In the genomic region with DNA sequence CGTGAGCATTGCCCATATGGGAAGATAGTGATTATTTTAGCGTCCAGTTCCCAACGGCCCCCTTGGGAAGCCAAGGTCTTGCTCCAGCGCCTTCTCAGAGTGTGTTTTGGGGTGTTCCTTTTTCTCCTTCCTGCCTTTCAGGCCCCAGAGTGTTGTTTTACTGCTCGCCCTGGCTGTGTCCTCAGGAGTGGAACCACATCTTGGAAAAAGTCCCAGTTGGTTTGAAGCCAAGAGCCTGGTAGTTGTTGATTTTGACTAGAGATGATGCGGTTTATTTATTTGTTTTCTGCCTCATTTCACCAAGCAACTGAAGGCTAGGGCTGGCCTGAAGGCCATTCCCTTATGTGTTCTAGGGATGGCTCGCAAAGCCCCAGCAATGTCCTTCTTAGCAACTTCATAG, we compare ENCODE assay signal across 10 mouse cellular contexts. TPM values are rescaled to one million over a fixed set of nuclear protein-coding genes. Genes with fewer than 3 reads are reported as not detected.
DNase-seq lines count a peak whose midpoint lies in the region; ATAC-seq and TF ChIP-seq lines count a peak whose summit lies in the region.
"Had no signal": no experiment of that assay in that cellular context is flagged by ENCODE, and none has a peak within 500 bp of the region (broad histone marks: within the 10 kb centered on the region; RNA-seq: fewer than 3 reads in every experiment).

No protein-coding gene starts in this region.

- H3K4me1 ChIP-seq in midbrain, postnatal 0 days (ENCODE audit: insufficient read depth, low read length), result no peaks in the 10 kb centered on the region
- peaks cover 10% of the 10 kb centered on the region for H3K4me1 ChIP-seq in midbrain, embryonic 11.5 days (ENCODE audit: control insufficient read depth, insufficient read depth, low read length)

- peaks cover 27% of the 10 kb centered on the region for H3K27me3 ChIP-seq in midbrain, postnatal 0 days (ENCODE audit: insufficient read depth, low read length)
- peaks cover 28% of the 10 kb centered on the region for H3K27me3 ChIP-seq in midbrain, embryonic 11.5 days (ENCODE audit: control insufficient read depth, insufficient read depth, low read length)

- H3K9me3 ChIP-seq in midbrain, postnatal 0 days (ENCODE audit: low read length), result no peaks in the 10 kb centered on the region
- no peaks in the 10 kb centered on the region for H3K9me3 ChIP-seq in midbrain, embryonic 11.5 days (ENCODE audit: control insufficient read depth, low read length)
- H3K9me3 ChIP-seq: limb, embryonic 12.5 days had no signal

- no peak overlapping the region for H3K4me2 ChIP-seq in midbrain, postnatal 0 days (ENCODE audit: low read depth, low read length, poor library complexity, severe bottlenecking)
- H3K4me2 ChIP-seq in midbrain, embryonic 11.5 days, result no peak overlapping the region
- H3K4me2 ChIP-seq: limb, embryonic 12.5 days had no signal

- no peak for TF ChIP-seq CTCF in midbrain, postnatal 0 days (IDR thresholded peaks at IDR 0.05)

- intact Hi-C loops in gastrocnemius, postnatal 14 days (cut with DNase I; ENCODE audit: low total_unique reads), result no loop called here

- H3K36me3 ChIP-seq in midbrain, postnatal 0 days (ENCODE audit: insufficient read depth, low read length), result no peaks in the 10 kb centered on the region
- H3K36me3 ChIP-seq in midbrain, embryonic 11.5 days (ENCODE audit: control insufficient read depth, insufficient read depth, low read length), result no peaks in the 10 kb centered on the region
- H3K36me3 ChIP-seq: limb, embryonic 12.5 days had no signal

- 76% methylated on average over 7 of the region's 7 CpGs for WGBS in midbrain, postnatal 0 days
- WGBS in midbrain, embryonic 11.5 days, result 88% methylated on average over 7 of the region's 7 CpGs

- DNase-seq in gastrocnemius, adult 18-20 months (ENCODE audit: low spot score), result peak; percentile 69
- DNase-seq in gastrocnemius, postnatal 14 days, result no peak
- DNase-seq in midbrain, postnatal 0 days (ENCODE audit: low spot score), result peak; percentile 64
- DNase-seq in midbrain, embryonic 11.5 days (ENCODE audit: low spot score, missing footprints), result no peak
- peak; percentile 60 to 80 for DNase-seq in cerebellum, postnatal 25 days
- DNase-seq in lung, postnatal 14 days, result peak; percentile 59
- no peak for DNase-seq in yolk sac, embryonic 10.5 days (ENCODE audit: low spot score)
- no peak for DNase-seq in layer of hippocampus, adult 11-12 months (ENCODE audit: low spot score)

- H3K9ac ChIP-seq in midbrain, postnatal 0 days (replicated peaks; ENCODE audit: low read length, poor library complexity, severe bottlenecking), result no peak overlapping the region
- no peak overlapping the region for H3K9ac ChIP-seq in midbrain, embryonic 11.5 days (ENCODE audit: low read length)
- H3K9ac ChIP-seq: limb, embryonic 12.5 days had no signal

- no peak overlapping the region for H3K27ac ChIP-seq in midbrain, postnatal 0 days (ENCODE audit: low read depth, low read length)
- H3K27ac ChIP-seq in midbrain, embryonic 11.5 days (ENCODE audit: low read depth, low read length), result no peak overlapping the region
- H3K27ac ChIP-seq: limb, embryonic 12.5 days had no signal

- ATAC-seq in midbrain, postnatal 0 days (ENCODE audit: low FRiP score), result no peak
- ATAC-seq in midbrain, embryonic 11.5 days (ENCODE audit: low FRiP score), result no peak

- H3K4me3 ChIP-seq in midbrain, postnatal 0 days (ENCODE audit: low read depth, low read length), result no peak overlapping the region
- H3K4me3 ChIP-seq in midbrain, embryonic 11.5 days (ENCODE audit: low read depth, low read length), result no peak overlapping the region
- H3K4me3 ChIP-seq: limb, embryonic 12.5 days had no signal

RNA-seq across cellular contexts. Expression of gene Des, which starts 2.9 kb away (rescaled TPM):
- total RNA-seq in gastrocnemius, adult 18-20 months (2021), result 1,000 to 10,000 TPM; 2,427 to 2,600 TPM
- total RNA-seq in gastrocnemius, postnatal 14 days (2021), result 1,000 to 10,000 TPM; 1,553 to 1,562 TPM
- 1.9 and 2.6 TPM in 2 replicates for total RNA-seq in midbrain, postnatal 0 days (2014; rRNA removed)
- polyA plus RNA-seq in midbrain, postnatal 0 days (2015; fragmentation: Nextera tagmentation; extraction: Ambion mirVana), result 1.4 and 1.6 TPM in 2 replicates
- 0.52 and 0.68 TPM in 2 replicates for polyA plus RNA-seq in midbrain, embryonic 11.5 days (2014; fragmentation: Nextera tagmentation; extraction: Ambion mirVana)
- total RNA-seq: granulocyte monocyte progenitor cell, adult 5-6 weeks had no signal

RNA-seq across cellular contexts. Expression of gene Speg, which starts 17.8 kb away (rescaled TPM):
- total RNA-seq in gastrocnemius, adult 18-20 months (2021), result 100 to 1,000 TPM; 255 to 257 TPM
- total RNA-seq in gastrocnemius, postnatal 14 days (2021), result 100 to 1,000 TPM; 167 to 173 TPM
- total RNA-seq in midbrain, postnatal 0 days (2014; rRNA removed), result 62.9 and 70.6 TPM in 2 replicates
- polyA plus RNA-seq in midbrain, postnatal 0 days (2015; fragmentation: Nextera tagmentation; extraction: Ambion mirVana), result 22.0 and 23.7 TPM in 2 replicates
- polyA plus RNA-seq in midbrain, embryonic 11.5 days (2014; fragmentation: Nextera tagmentation; extraction: Ambion mirVana), result 13.4 and 15.2 TPM in 2 replicates

RNA-seq across cellular contexts. Expression of gene Dnpep, which starts 39.5 kb away (rescaled TPM):
- total RNA-seq in gastrocnemius, adult 18-20 months (2021), result 10 to 100 TPM; 42.4 to 47.6 TPM
- 10 to 100 TPM; 52.7 to 54.6 TPM for total RNA-seq in gastrocnemius, postnatal 14 days (2021)
- 145 TPM in 2 replicates for total RNA-seq in midbrain, postnatal 0 days (2014; rRNA removed)
- 128 and 139 TPM in 2 replicates for polyA plus RNA-seq in midbrain, postnatal 0 days (2015; fragmentation: Nextera tagmentation; extraction: Ambion mirVana)
- polyA plus RNA-seq in midbrain, embryonic 11.5 days (2014; fragmentation: Nextera tagmentation; extraction: Ambion mirVana), result 149 TPM in 2 replicates

Comparison
In these comparisons a context has a peak if more than half of its experiments do, and no peak if none do; other contexts are left out.
1. DNase-seq: peak in gastrocnemius, adult 18-20 months (single experiment), midbrain, postnatal 0 days (single experiment), cerebellum, postnatal 25 days (2 of 2) and lung, postnatal 14 days (single experiment); none in gastrocnemius, postnatal 14 days (single experiment), midbrain, embryonic 11.5 days (single experiment), yolk sac, embryonic 10.5 days (single experiment) and layer of hippocampus, adult 11-12 months (single experiment).
2. RNA of gene Des, which starts 2.9 kb away (total RNA-seq): 2,427 to 2,600 TPM in gastrocnemius, adult 18-20 months and 1,553 to 1,562 TPM in gastrocnemius, postnatal 14 days; 1.9 to 2.6 TPM in midbrain, postnatal 0 days; every median in the first group is over 100 times any median in the second.